Mouse (Mus musculus) cortical plate, adult 2 months (tissue): ENCODE data around the gene Pik3c2b.

Experiments used
- CTCF ChIP-seq: fragments of 200-500 bp; IDR thresholded peaks from 2 replicates; pipeline ENCODE4 v1.5.1; 2011; ENCODE audit warnings: mild to moderate bottlenecking, control low read depth, low read length; ENCODE audit not compliant: insufficient read depth; ENCODE audit errors: extremely low read depth
- POLR2A ChIP-seq: fragments of 200-500 bp; IDR thresholded peaks from 2 replicates; pipeline ENCODE4 v1.6.1; 2011; ENCODE audit warnings: mild to moderate bottlenecking, low read length, control low read depth; ENCODE audit not compliant: insufficient read depth; ENCODE audit errors: extremely low read depth

DNA sequence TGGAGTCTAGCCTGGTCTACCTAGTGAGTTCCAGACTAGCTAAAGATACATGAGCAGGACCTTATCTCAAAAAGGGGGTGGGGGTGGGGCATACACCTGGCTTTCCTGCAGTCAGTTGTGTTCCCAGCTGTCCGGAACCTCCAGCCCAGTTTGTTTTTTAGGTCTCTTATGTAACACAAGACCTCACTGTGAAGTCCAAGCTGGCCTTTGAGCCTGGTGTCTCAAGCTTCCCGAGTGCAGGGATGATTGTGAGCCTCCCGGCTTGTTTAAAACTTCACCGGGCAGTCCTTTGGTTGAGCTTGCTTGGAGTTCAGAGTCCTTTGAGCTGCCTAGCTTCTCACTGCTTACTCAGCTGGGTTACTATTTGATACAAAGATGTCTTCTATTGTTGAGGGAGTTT is 88.6 kb downstream of the Pik3c2b start:
- no peak for TF ChIP-seq POLR2A
- TF ChIP-seq CTCF = no peak
